Mouse (Mus musculus) CH12F3 (cell line): ENCODE results near the gene Uroc1.

Experiments
- in situ Hi-C: fragments of 300-500 bp; cut with MboI; formaldehyde crosslinking; loops from 2 replicates; pipeline ENCODE4 v1.14.3; 2020; ENCODE audit warnings: low sequenced_read_pairs

Gene Uroc1

GRCm38 (mm10) chr6:90348500-90348899 is 15.4 kb downstream of the Uroc1 start:
- in situ Hi-C loops: loop anchor here (25.0 kb wide), 1 partner anchor 661 kb away; no protein-coding TSS in a partner anchor

DNA sequence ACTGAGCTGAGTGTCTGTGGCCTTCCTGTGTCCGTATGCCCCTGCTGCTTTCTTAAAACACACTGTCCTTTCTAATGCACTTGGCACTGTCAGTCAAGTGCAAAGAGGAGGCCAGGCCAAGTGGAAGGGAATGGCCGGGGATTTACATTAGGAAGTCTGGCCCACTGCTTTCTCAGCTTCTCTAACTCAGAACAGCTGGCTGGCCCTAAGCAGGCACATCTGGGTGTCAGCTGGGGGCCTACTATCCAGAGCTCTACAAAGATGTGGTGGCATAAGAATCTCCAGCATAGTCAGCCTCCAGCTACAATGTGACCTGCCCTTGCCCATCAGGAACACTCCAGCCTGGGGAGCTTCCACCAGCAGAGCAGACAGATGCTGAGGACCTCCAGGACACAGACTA is 16.9 kb downstream of the Uroc1 start:
- in situ Hi-C loops: no loop called here

GRCm38 (mm10) chr6:90358142-90358541 is 25.1 kb downstream of the Uroc1 start:
- in situ Hi-C loops: no loop called here

DNA sequence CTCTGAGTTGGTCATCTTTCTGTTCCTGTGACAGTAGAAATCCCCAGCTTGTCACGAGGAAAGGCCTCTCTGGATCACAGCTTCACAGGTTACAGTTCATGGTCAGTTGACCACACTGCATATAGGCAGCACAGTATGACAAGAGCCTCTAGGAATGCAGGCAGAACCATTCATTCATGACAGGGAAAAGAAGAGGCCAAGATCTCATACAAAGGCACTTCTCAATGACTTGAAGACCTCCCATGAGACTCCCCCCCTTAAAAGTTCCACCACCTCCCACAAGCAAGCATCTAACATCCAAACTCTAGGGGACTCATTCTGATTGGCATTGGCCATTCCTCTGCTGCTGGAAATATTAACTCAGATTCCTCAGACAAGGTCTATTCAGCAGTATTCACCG is 26.4 kb downstream of the Uroc1 start:
- in situ Hi-C loops: no loop called here

GRCm38 (mm10) chr6:90360024-90360781 is 27.1 kb downstream of the Uroc1 start:
- in situ Hi-C loops: no loop called here

- in situ Hi-C loops: no loop called here
These were observed 28.0 kb downstream of the Uroc1 start for GRCm38 (mm10) chr6:90360922-90361614.

- in situ Hi-C loops: no loop called here
These were observed 30.2 kb downstream of the Uroc1 start for GRCm38 (mm10) chr6:90363301-90363700.

- in situ Hi-C loops: no loop called here
These were observed 36.1 kb downstream of the Uroc1 start, which contains the start of gene Zxdc for GRCm38 (mm10) chr6:90368976-90369724. Gene Zxdc (plus strand): TSS chr6:90369492.

GRCm38 (mm10) chr6:90369725-90370553 is 36.9 kb downstream of the Uroc1 start:
- in situ Hi-C loops: no loop called here

GRCm38 (mm10) chr6:90374647-90375046 is 41.6 kb downstream of the Uroc1 start:
- in situ Hi-C loops: no loop called here

- in situ Hi-C loops: no loop called here
These were observed 44.6 kb downstream of the Uroc1 start for GRCm38 (mm10) chr6:90377708-90378107.

DNA sequence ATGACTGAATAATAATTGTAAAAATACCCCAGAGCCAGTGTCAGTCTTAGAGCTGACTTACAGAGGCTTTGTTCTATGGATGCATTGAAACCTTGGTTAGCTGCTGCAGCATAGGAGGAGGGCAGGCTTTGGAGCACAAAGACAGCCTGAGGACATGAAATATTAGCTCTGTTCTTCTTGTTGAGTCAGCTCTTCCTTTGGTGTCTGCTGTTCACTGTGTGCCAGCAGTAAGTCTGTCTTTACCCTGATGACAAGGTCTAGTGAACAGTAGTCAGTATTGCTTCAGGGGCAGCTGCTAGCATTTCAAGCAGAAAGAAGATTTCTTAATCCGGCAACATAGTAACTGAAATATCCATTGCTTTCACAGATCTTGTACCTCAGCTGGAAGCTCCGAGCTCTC is 48.4 kb downstream of the Uroc1 start:
- in situ Hi-C loops: no loop called here

DNA sequence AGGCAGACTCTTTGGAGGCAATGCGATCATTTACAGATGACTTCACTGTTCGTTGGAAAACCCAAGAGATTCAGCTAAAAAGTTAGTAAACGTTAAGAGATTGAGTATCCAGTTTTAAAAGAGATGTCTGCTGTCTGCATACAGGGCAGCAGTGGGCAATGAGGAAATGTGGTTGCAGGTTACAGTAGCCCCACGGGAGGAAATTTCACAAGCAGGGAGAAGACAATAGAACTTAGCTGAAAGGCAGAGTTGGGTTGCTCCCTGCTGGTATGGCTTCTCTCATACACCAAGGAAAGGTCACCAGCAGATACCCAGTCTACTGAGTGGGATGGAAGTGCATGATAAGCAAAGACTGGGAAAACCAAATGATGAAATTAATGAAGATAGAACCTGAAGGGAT is 57.5 kb downstream of the Uroc1 start:
- in situ Hi-C loops: no loop called here

DNA sequence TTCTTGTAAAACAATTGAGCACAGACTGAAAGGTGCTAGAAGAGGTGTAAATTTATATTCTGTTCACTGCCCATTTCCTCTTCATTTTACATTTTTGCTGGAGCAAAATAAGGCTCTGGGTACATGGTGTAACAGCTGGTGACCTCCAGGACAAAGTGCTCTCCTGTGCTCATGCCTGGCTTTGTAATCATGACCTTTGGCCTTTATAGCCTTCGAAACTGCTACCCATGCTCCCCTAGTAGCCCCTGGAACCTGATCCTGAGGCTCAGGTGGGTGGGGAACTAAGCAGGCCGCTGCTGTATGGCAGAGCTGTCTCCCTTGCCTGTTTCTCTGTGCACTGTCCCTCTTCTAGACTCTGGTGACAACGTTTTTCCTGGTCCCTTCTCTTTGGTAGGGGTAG is 60.9 kb downstream of the Uroc1 start:
- in situ Hi-C loops: no loop called here

- in situ Hi-C loops: no loop called here
These were observed 62.7 kb downstream of the Uroc1 start for GRCm38 (mm10) chr6:90395751-90396150.

GRCm38 (mm10) chr6:90397291-90397690 is 64.2 kb downstream of the Uroc1 start:
- in situ Hi-C loops: no loop called here

GRCm38 (mm10) chr6:90408632-90409031 is 75.5 kb downstream of the Uroc1 start:
- in situ Hi-C loops: no loop called here

DNA sequence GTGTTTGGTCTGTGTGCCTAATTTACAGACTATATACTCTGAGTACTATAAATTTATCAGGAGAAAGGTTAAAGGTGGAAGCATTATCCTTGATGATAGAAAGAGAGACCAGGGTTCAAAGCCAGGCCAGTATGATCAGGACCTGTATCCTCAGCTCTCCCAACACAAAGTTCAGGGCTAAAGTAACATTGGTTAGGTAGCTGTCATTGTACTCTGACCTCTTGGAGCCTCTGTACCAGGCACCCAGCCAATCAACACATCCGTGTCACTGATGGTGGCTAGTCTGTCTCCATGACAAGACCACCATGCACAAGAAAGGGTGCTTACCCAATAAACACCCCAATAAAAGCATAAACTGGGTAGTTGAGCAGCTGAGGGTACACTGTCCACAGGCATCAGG is 77.9 kb downstream of the Uroc1 start:
- in situ Hi-C loops: no loop called here

- in situ Hi-C loops: no loop called here
These were observed 78.8 kb downstream of the Uroc1 start for GRCm38 (mm10) chr6:90411926-90412325.
